Comparison of ENCODE assay signal across 16 mouse cellular contexts in the genomic region with DNA sequence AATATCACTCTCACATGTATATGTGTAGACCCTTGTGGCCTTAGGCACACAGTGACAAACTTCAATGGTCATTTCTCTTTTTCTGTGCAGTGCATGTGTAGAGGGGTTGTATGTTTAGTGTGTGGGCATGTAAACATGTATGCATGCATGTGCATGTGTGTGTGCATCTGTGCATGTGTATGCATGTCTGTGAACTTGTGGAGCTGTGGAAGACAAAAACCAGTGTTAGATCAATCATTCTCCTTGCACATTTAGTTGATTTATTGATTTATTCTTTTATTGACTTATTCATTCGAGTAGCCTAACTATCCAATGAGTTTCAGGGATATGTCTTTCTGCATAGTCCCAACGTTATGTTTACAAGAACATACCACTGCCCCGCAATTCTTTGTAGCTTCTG.
"Had no signal": no experiment of that assay in that cellular context is flagged by ENCODE, and none has a peak within 500 bp of the region (broad histone marks: within the 10 kb centered on the region; RNA-seq: fewer than 3 reads in every experiment).

No protein-coding gene starts in this region.

- H3K4me2 ChIP-seq: neural tube, embryonic 13.5 days; neural tube, embryonic 15.5 days; stomach, embryonic 15.5 days had no signal

- H3K9me3 ChIP-seq: neural tube, embryonic 13.5 days; neural tube, embryonic 15.5 days; stomach, embryonic 15.5 days had no signal

- H3K4me1 ChIP-seq: neural tube, embryonic 13.5 days; neural tube, embryonic 15.5 days; stomach, embryonic 15.5 days had no signal

- H3K9ac ChIP-seq: neural tube, embryonic 13.5 days; neural tube, embryonic 15.5 days; stomach, embryonic 15.5 days had no signal

- H3K27ac ChIP-seq: neural tube, embryonic 13.5 days; neural tube, embryonic 15.5 days; stomach, embryonic 15.5 days; stomach, postnatal 0 days had no signal

- H3K4me3 ChIP-seq: neural tube, embryonic 13.5 days; neural tube, embryonic 15.5 days; stomach, embryonic 15.5 days had no signal

- H3K27me3 ChIP-seq: neural tube, embryonic 13.5 days; neural tube, embryonic 15.5 days; stomach, embryonic 15.5 days had no signal

- H3K36me3 ChIP-seq: neural tube, embryonic 13.5 days; neural tube, embryonic 15.5 days; stomach, embryonic 15.5 days had no signal

- DNase-seq: retina, postnatal 1 day; right cerebral cortex, adult 18-20 months; right cerebral cortex, postnatal 14 days; right cerebral cortex, postnatal 25 days; right cerebral cortex, postnatal 4 days; spleen, adult 18-20 months; thymus, adult 18-20 months; thymus, adult 2 months; thymus, postnatal 14 days; thymus, postnatal 25 days; thymus, postnatal 36 days; thymus, postnatal 4 days had no signal
